Mouse (Mus musculus) kidney, adult 2 months (tissue): ENCODE measurements at regions not wholly inside any gene's neighbourhood (a gene's known extent, or its start where the extent isn't known, plus 50 kb on each side); places are given as distances from the start of the nearest gene placed in this dataset.

Source experiments
- CTCF ChIP-seq: fragments of 200-500 bp; conservative IDR thresholded peaks from 2 replicates; pipeline ENCODE4 v1.5.1; 2011; ENCODE audit warnings: low read depth, mild to moderate bottlenecking, control low read depth, low read length, moderate library complexity, mixed read lengths; ENCODE audit not compliant: insufficient read depth, insufficient read length
- POLR2A ChIP-seq: fragments of 200-500 bp; IDR thresholded peaks from one replicate; pipeline ENCODE4 v1.6.1; 2011; ENCODE audit warnings: low read depth, low read length, control low read depth

GRCm38 (mm10) chr4:58668368-58669153 is 114.9 kb upstream of the Lpar1 start:
- TF ChIP-seq POLR2A (no peak), CTCF (no peak)
